Mouse (Mus musculus) kidney, adult 2 months (tissue): ENCODE results near the gene Spryd3.

Experiments used
- CTCF ChIP-seq: fragments of 200-500 bp; conservative IDR thresholded peaks from 2 replicates; pipeline ENCODE4 v1.5.1; 2011; ENCODE audit warnings: low read depth, mild to moderate bottlenecking, control low read depth, low read length, moderate library complexity, mixed read lengths; ENCODE audit not compliant: insufficient read depth, insufficient read length
- POLR2A ChIP-seq: fragments of 200-500 bp; IDR thresholded peaks from one replicate; pipeline ENCODE4 v1.6.1; 2011; ENCODE audit warnings: low read depth, low read length, control low read depth

DNA sequence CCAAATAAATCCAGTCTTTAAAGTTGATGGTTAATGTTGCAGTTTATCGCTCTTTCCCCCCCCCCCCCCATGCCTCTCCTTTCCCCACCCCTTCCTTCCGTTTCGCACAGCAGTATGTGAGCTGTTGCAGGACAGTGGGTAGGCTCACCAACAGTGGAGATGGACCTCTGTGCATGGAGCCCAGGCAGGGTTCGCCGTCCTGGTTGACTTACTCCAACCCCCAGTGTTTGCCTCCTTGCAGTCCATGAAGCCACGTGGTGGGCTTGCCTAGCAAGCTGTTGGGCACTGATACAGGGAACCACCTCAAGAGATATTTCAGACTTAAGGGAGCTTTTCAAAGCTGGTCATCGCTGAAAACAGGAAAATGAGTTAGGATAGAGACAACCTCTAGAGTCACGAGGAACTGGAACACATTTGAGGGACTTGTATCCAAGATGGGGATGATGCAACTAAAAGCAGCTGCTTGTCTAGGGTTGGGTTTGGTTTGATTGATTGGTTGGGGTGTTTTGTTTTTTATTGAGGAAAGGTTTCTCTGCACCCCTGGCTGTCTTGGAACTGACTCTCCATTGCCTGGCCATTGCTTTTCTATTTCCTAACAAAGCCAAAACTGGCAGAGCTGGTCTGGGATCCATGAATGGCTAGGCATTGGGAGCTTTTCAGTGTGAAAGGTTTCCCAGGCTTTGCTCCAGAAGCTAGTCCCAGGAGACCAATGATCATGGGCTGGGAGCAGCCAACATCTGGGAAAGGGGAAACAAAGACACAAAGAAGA is 38.7 kb downstream of the Spryd3 start:
- no peak for TF ChIP-seq POLR2A
- TF ChIP-seq CTCF: no peak
